Mouse (Mus musculus) thymus, adult 2 months (tissue): ENCODE measurements around the gene Ang2.

Experiments
- CTCF ChIP-seq: fragments of 200-500 bp; IDR thresholded peaks from 2 replicates; pipeline ENCODE4 v1.5.1; 2012; ENCODE audit warnings: mild to moderate bottlenecking, control low read depth, low read length, moderate library complexity, borderline replicate concordance; ENCODE audit not compliant: control insufficient read depth, poor library complexity, insufficient read depth; ENCODE audit errors: extremely low read depth
- POLR2A ChIP-seq: fragments of 200-500 bp; IDR thresholded peaks from 2 replicates; pipeline ENCODE4 v1.6.1; 2012; ENCODE audit warnings: mild to moderate bottlenecking, low read length, control low read depth, moderate library complexity; ENCODE audit not compliant: control insufficient read depth, poor library complexity, insufficient read depth; ENCODE audit errors: extremely low read depth

GRCm38 (mm10) chr14:51200466-51200865 lies 1.5 kb upstream of the Ang2 start:
- TF ChIP-seq CTCF (no peak), POLR2A (no peak)
